In genomic region chr9:14134894-14135450, GRCm38 (mm10) we compare ENCODE assay signal across 26 mouse cellular contexts.
"Had no signal": no experiment of that assay in that cellular context is flagged by ENCODE, and none has a peak within 500 bp of the region (broad histone marks: within the 10 kb centered on the region; RNA-seq: fewer than 3 reads in every experiment).

No protein-coding gene starts in this region.

- ATAC-seq: forebrain, postnatal 0 days; hindbrain, postnatal 0 days had no signal

- DNase-seq: forebrain, postnatal 0 days; gastrocnemius, postnatal 14 days; gastrocnemius, postnatal 36 days; heart, adult 11 months; heart, adult 2 months; heart, postnatal 10 days; heart, postnatal 36 days; kidney, adult 11 months; kidney, adult 2 months; kidney, adult 9 months; kidney, postnatal 14 days; kidney, postnatal 36 days; liver; liver, embryonic 13.5 days had no signal

- H3K36me3 ChIP-seq: heart, embryonic 12.5 days; hindbrain, embryonic 13.5 days; hindbrain, embryonic 15.5 days; kidney, embryonic 15.5 days; limb, embryonic 10.5 days; limb, embryonic 12.5 days; liver, embryonic 13.5 days; liver, embryonic 15.5 days had no signal

- H3K27me3 ChIP-seq: heart, embryonic 12.5 days; hindbrain, embryonic 13.5 days; hindbrain, embryonic 15.5 days; kidney, embryonic 15.5 days; limb, embryonic 12.5 days; liver, embryonic 13.5 days; liver, embryonic 15.5 days had no signal

- H3K4me3 ChIP-seq: heart, adult 2 months; heart, embryonic 12.5 days; hindbrain, embryonic 13.5 days; hindbrain, embryonic 15.5 days; kidney, embryonic 15.5 days; layer of hippocampus, adult 2 months; left cerebral cortex, adult 2 months; limb, embryonic 10.5 days; limb, embryonic 12.5 days; liver, embryonic 13.5 days; liver, embryonic 15.5 days had no signal

- H3K4me1 ChIP-seq: heart, embryonic 12.5 days; hindbrain, embryonic 13.5 days; hindbrain, embryonic 15.5 days; kidney, embryonic 15.5 days; limb, embryonic 10.5 days; limb, embryonic 12.5 days; liver, embryonic 13.5 days; liver, embryonic 15.5 days had no signal

- H3K9ac ChIP-seq: forebrain, postnatal 0 days; heart, embryonic 12.5 days; hindbrain, embryonic 13.5 days; hindbrain, embryonic 15.5 days; kidney, embryonic 15.5 days; limb, embryonic 12.5 days; liver, embryonic 13.5 days; liver, embryonic 15.5 days had no signal

- H3K9me3 ChIP-seq: limb, embryonic 10.5 days; liver, embryonic 13.5 days; liver, embryonic 15.5 days had no signal

- H3K4me2 ChIP-seq: heart, embryonic 12.5 days; hindbrain, embryonic 13.5 days; hindbrain, embryonic 15.5 days; kidney, embryonic 15.5 days; limb, embryonic 12.5 days; liver, embryonic 11.5 days; liver, embryonic 13.5 days; liver, embryonic 15.5 days had no signal

- H3K27ac ChIP-seq: heart, adult 2 months; hindbrain, embryonic 13.5 days; hindbrain, embryonic 15.5 days; hindbrain, postnatal 0 days; kidney, embryonic 15.5 days; kidney, postnatal 0 days; layer of hippocampus, adult 2 months; left cerebral cortex, adult 2 months; limb, embryonic 10.5 days; limb, embryonic 12.5 days; liver, embryonic 13.5 days; liver, embryonic 15.5 days had no signal
